Mouse (Mus musculus): Measurements from ENCODE around the gene Nckap5.

The Nckap5 gene

DNA sequence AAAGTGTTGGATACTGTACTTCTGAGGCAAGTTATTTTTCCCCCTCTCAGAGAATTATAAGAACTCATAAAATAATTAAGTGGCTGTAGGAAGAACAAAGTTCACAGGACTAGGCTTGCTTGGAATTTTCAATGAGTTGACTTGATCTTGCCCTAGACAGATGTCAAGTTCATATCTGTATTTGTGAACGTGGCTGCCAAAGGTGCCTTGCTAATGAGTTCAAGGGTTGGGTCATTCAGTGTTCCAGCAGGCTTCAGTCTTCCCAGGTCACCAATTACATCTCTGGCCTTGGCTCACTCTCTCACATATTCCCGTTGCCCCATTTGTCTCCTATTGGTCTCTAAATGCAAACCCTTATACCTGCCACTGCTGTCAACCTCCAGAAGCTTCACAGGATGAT lies 846.0 kb downstream of the Nckap5 start:
- DNase-seq: no peak

DNA sequence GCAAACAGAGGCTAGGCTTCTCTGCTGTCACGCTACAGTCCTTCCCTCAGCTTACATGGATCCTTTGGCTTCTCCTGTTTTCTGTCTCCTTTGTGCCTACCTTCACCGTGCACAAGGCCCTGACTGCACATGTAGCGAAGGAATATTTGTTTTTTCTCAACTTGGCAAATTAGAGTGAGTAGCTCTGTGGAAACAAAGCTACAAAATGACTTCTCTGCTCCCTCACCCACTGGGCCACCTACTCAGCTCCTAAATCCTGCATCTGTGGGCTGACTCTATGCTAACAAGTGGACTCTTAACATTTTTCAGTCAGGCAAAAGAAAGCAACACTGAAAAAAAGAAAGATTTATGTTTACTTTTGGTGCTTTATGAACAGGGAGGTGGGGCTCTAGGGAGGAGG lies 856.0 kb downstream of the Nckap5 start:
- DNase-seq: no peak

DNA sequence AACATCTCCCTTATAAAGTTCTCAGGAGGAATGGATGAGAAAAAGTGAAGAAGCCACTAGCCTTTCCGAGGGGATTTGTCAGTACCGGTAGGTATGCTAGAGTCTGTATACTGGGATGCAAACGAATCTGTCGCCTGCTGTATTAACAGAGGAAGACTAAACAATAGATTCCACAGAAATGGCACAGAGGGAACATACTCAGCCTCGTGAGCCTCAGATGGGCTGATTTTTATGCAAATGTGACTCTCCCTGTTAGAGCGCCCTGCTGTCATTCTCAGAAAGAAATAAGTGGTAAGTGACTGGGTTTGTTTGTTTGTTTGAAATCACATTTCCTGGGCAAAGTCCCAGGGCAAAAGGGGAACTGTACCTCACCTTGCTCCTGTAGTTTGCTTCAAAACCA lies 858.7 kb downstream of the Nckap5 start:
- no peak for DNase-seq

DNA sequence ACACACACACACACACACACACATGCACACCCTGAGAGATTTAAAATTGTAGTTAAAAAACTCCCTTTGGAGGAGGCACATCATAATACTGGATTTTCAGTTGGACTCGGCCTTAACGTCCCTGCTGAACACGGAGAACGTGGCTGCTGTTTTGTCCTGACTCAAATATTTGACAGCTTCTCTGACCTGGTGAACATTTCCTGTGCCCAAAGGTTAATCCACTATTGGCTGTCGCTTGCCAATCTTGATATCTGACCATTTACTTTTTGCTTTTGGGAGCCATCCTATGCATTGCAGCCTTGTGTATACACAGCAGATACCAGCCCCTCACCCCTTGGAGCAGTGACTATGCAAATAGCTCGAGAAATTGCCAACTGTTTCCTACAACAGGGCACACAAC lies 862.9 kb downstream of the Nckap5 start:
- DNase-seq: no peak

DNA sequence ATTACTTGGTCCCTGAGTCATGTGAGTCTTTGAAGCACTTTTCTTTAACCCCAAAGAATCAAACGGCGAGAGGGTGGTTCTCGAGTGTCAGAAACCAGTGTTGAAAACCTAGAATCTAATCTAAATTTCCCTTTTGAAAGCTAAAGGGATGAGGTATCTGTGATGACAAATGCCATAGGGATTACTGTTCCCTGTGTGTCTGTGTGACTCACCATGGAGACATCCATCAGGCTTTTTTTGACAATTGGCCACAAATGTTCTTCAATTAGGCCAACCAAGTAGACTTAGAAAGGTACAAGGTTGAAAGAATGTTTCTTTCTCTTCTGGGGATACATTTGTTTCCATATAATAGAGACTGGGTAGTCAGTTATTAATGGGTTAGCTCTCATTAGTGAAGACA lies 879.6 kb downstream of the Nckap5 start:
- DNase-seq: no peak

DNA sequence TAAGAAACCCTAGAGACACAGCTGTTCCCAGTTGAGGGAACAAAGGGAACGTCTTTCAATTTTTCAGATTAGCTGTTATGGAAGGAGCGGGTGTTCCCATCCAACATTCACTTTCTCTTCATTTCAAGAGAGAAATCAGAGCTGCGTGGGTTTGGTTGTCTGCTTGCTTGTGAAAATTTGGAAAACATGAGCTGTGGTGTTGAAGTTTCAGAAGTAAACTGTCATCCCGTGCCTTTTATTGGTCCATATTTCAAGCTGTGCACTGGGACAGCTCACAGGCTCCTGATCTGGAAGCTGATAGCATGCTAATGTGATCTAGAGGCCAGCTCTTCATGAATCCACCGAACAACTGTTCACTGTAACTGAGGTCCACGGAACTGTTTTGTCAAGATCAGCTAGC lies 881.5 kb downstream of the Nckap5 start:
- DNase-seq: no peak

DNA sequence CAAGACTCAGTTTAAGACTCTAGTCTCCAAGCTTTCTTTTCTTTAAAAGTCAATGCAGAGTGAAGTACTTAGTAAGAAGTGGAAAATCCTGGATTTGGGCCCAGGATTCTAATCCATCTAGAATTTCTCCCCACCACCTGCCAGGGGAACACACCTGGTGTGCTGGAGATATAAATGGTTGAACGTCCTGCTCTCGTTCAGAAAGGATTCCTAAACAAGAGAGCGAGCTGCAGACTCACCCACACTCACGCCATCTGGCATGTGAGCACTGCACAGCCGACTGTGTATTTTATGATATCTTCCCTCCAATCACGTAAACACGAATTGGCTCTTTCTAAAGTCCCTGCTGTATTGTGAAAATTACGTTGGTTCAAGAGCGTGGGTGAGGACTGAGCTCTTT lies 885.5 kb downstream of the Nckap5 start:
- DNase-seq: no peak

DNA sequence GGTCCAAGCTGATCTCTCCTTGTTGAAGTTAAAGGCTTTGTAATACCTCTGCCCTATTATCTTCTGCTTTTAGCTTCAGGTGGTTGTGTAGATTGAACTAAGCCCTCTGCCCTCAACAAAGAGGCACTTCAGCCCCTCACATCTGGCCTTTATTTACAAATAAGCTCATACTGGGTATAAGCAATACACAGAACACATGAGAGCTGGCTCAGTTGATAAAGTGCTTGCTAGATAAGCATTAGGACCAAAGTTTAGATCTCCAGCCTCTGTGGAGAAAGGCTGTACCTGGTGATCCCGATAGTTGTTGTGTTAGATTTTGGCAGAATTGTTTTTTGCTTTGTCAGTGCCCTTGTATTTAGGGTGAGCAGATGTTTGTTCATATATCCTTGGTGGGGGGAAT lies 887.3 kb downstream of the Nckap5 start:
- DNase-seq: no peak

DNA sequence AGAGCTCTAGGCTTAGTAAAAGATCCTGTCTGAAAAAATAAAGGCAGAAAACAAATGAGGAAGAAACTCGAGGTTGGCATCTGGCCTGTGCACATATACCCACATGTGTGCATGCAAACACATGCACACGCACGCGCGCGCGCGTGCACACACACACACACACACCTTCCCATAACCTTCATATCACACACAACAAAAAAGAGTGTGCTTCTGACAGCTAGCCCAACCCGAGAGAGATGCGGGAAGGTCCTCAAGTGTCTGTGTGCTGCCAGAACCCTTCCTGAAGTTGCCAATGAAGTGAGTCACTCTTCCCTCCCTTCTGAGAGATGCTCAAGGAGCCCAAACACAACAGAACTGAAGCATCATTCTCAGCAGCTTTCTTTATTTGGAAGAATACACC lies 905.1 kb downstream of the Nckap5 start:
- no peak for DNase-seq

DNA sequence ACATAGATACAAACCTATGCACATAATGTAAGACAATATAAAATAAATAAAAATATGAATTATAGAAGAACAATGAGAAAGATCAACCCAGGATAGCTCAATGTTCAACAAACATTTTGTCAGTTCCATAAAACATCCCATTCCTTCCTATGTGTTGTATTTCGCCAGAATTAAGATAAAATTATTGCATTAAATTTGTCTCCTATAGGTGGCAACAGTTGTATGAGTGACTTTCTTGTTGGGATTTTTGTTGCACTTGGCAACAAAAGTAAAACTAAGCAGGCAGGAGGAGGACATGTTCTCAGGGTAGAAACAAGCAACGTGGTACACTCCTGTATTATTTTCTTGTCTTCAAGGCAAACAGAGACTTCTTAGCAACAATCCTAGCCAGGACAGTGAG lies 907.5 kb downstream of the Nckap5 start:
- no peak for DNase-seq

DNA sequence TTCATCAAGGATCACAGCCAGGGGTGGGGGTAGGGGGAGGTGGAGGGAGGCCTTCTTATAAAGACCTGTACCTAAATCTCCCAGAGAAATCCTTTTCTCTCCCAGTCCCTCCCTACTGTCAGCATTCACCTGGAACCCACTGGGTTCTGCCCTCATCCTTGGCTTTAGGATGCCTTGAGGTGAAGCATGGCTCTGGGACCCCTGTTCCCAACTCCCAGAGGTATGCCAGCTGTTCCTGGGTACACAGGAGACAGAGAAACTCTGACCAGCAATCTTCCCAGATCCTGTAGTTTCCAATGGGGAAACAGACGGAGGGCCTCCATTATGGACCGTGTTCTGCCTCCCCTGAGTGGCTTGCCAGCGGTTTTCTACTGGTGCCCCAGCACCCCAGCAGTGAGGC lies 909.9 kb downstream of the Nckap5 start:
- no peak for DNase-seq

DNA sequence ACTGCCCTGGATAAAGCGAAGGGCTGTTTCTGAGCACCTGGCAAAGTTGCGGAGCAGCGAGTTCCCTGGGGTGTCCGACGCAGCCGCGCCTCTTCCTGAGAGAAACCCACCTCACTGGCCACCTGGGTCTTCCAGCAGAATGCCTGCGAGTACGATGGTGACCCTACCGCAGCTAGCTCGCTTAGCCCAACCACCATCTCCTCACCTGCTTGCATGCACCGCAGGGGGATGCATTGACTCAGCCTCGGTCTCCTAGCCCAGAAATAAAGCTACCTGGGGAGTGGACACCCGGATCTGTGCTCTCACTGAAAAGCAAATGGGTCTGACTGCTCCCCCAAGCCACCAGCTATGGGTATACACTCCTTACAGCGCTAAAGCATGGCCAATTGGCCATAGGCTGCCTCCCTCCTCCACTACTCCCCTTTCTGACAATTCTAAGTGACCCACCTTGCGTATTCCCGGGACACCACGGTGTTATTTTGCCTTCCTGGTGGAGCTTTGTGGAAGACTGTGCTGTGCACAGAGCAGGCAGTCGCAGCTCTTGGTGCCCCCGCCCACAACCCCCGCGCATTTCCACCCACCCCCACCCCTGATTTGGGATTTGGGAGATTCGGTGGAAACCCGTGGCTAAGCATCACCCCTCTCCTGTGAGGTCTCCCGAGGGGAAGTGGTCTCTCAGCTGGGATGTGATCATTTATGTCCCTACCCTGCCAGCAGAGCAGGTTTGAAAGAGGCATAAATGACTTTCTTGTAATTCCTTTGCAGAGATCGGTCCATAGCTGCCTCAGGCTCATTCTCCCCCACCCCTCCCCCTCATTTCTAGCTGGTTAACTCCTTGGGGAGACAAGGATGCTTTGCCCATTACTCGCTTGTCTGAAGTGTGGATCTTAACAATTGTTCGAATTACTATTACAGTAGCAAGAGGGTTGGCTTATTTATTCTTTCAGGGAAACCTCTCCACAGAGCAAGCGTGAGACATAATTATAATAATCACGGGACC lies 917.7 kb downstream of the Nckap5 start, which contains the start of gene Lypd1:
Gene Lypd1, minus strand, starts transcription at position 501 of the 1,000 bp plus-strand sequence.
- DNase-seq: no peak

DNA sequence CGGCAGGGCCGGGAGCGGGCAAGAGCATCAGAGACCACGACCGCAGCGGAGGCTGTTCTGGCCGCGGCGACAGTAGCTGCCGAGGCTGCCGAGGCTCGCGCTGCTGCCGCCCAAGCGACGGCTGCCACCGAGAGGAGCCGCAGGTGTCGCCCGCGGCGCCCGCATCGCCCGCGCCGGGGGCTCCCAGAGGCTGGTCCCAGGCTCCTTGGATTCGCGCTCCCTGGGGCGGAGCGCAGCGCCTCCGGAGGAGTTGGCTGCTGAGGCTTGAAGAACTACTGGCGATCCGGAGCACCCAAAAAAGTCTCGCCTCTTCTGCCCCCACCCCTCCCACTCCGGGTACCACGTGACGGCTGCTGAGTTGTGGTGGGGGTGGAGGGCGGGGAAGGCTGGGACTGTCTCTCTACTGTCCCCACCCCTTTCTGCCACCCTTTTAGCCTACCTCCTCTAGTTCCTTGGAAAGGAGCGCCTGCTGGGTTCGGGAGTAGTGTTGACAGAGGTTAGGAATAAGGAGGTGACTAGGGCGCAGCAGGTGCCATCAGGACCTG lies 918.6 kb downstream of the Nckap5 start:
- DNase-seq: peak; percentile 3 to 5

DNA sequence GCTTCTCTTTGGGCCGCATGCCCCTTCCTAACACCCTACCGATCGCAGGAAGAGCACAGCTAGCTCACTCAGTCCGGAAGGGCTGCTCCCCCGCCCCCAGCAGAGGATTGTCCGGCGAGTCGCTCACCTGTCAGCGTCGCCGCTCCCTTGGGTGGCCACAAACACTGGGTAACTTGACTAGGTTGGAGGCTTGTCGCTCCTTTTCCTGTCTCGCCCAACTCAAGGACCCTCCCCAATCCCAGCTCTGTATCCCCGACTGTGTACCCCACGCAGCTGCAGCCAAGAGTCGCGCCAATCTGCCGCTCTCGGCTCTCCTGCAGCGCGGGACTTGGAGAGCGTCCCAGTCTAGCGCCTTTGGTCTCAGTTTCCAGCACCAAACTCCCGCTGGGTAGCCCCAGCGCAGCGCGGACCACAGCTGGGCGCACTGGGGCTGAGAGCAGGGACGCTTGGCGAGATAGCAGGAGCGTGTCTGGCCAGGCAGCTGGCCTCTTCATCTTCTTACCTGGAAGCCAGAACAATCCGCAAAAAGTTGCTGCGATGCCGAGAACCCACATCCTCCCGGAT lies 919.2 kb downstream of the Nckap5 start:
- DNase-seq: peak in 1 of 2 experiments; percentile 3

DNA sequence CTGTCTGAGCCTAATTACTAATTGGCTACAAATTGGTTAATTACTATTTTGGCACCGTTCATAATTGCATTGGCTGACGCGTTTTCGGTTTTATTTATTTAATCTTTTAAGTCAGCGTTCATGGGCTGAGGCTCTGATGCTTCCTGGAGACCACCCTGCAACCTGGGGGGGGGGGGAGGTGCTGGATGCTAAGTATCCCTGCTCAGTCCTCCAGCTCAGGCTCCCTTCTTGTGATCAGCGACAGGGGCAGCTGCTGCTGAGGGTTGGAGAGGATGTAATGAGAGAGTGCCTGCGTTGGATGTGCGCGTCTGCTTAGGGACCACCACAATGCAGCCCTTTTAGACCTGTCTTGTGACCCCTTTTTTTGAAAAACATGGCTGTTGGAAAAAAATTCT lies 919.7 kb downstream of the Nckap5 start:
- no peak for DNase-seq

DNA sequence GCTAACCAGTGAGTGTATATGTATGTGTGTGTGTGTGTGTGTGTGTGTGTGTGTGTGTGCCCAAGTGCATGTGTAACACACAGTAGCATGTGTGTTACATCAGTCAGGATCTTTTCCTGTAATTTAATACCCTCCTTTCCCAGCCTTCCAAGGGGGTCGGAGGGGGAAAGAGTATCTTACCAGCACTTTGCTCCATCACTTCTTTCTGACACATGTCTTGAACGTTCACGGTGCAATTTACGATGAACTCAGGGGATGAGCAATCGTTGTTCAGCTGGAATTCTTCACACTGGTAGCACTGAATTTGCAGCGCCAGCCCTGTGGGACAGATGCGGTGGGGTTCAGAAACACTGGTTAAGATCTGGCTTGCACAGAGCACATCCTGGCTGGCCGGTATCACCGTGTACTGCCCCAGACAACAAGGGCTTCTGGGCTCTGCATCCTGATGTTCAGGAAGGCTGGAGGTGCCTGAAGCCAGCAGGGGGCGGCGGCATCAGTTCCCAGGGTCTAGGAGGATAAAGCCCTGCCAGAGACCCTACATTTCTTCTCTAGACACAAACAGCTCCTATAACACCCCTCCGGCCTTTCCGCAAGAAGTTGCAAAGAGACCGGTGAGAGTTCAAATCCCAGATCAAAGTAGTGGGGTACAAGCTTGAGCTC lies 920.3 kb downstream of the Nckap5 start:
- DNase-seq: peak in 1 of 2 experiments; percentile 2

DNA sequence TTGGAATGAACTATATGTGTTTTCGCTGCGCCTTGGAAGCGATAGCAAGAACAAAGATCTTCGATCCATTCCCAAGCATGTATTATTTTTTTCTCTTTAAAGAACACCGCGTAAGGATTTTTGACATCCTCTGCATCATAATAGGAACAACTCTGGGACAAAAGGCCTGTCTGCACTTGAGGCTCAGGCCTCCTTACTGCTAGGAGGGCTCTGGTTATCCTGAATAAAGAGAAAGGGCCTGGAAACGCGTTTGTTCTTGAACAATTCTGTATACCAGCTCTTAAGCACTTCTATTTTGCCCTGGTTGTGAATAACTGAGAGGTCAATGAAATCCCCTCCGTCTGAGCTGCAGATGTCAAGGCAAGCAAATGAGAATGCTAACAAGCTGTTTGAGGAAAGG lies 937.4 kb downstream of the Nckap5 start:
- no peak for DNase-seq

DNA sequence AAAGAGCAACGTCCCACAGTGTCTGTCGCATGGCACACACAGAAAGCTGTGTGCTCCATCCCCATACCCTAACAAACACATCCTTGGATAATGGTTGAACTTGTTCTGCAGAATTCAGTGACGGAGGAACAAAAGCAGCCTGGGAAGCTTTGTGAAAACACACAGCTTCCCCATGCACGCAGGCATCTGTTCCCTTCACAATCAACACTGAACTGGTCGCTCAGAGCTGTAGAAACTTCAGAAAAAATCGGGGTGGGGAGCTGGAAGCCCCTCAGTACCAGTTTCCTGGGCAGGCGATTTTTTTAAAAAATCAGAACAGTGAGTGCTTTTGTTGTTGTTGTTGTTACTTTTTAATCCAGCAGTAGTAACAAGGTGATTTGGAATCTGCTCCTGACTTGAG lies 960.5 kb downstream of the Nckap5 start:
- DNase-seq: no peak

Data from cerebellum, adult 18-20 months (tissue).